Mouse (Mus musculus) mammary gland, adult 2 months (tissue): Measurements from ENCODE around the gene Gm20908. TPM values are rescaled to one million over a fixed set of nuclear protein-coding genes. Genes with fewer than 3 reads are reported as not detected.

ENCODE experiments used
- polyA plus RNA-seq: library from polyadenylated mRNA; depleted of rRNA; stranded (reverse); fragments of >200 nt; gene quantifications from 2 replicates; pipeline ENCODE4 v1.2.3, GENCODE M21; 2012; ENCODE audit warnings: low replicate concordance; rRNA removed

Gene Gm20908
- polyA plus RNA-seq, result not detected in 2 replicates

GRCm38 (mm10) chrY:64472966-64473365 is at the start of gene Gm20908:
Gm20908 (plus strand) TSS chrY:64473266.

